Mouse (Mus musculus) induced T-regulatory cell, adult 2 months (primary cell): ENCODE data around the gene Utp20.

Experiments
- DNase-seq: peaks from one replicate; pipeline ENCODE4 v3.0.0-alpha.2; 2012; ENCODE audit warnings: low read depth

Gene Utp20

GRCm38 (mm10) chr10:88716986-88717755 lies 109.4 kb downstream of the Utp20 start:
- DNase-seq: no peak

GRCm38 (mm10) chr10:88715621-88716020 lies 111.0 kb downstream of the Utp20 start:
- DNase-seq: no peak

DNA sequence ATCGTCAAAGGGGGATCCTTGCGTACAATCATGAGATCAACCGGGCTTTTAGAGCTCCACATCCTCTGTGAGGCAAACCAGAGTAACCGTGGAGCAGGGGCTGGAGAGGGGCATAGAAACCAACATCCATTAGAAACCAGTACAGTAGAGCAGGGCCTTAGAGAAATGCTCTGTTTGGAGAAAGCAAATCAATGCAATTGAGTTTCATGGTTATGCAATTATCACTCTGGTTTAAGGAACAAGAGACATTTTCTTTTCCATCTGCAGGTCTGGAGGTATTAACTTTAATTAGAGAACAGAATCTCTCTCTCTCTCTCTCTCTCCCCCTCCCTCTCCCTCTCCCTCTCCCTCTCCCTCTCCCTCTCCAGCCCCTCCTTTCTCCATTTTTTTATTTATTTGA lies 111.9 kb downstream of the Utp20 start:
- no peak for DNase-seq

DNA sequence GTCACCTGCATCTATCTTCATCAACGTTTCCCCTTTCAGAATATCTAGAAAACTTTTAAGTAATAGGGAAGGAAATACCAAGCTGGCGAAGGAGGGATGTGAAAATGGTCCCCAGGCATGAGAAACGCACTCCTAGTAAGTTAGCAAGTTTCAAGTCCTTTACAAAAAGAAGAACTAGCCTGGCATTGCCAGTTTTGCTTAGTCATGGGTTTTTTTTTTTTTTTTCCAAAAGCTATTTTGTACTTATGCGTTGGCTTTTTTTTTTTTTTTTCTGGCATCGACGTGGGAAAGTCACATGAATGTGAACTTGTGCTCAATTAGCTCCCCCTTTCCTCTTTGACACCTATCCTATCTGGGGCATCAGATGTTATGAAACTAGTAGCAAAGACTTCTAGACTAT lies 114.2 kb downstream of the Utp20 start:
- no peak for DNase-seq

GRCm38 (mm10) chr10:88708671-88709523 lies 117.7 kb downstream of the Utp20 start:
- DNase-seq: peak; percentile 51

DNA sequence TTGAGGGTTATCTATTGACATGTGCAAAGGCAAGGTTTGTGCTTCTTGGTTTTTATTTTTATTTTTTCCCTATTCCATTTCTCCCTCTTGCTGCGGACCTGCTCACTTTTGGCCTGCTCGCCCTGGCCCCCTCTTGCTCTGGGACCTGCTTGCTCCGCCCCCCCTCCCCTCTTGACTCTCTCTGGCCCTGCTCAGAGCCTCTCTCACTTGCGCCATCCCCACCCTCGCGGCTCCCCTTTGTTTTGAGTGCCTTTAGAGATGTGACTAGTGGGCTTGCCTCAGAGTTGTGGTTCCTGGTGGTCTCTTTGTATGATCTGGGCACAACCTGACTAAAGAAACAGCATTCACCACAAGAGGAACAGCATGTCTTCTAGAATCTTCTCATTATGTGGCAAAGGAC lies 125.7 kb downstream of the Utp20 start:
- DNase-seq: no peak
